Mouse (Mus musculus) liver, adult 2 months (tissue): ENCODE results near the gene Sla2. TPM values are rescaled to one million over a fixed set of nuclear protein-coding genes. Genes with fewer than 3 reads are reported as not detected.
A peak's percentile ranks its signal among the peaks of the same experiment; 100 is the strongest.
"Not testable (repeated sequence)": the region's sequence is repeated elsewhere in the genome, so short reads cannot be mapped to it uniquely, and the experiment has no call there.

Source experiments
- DNase-seq: peaks from one replicate; pipeline ENCODE4 v3.0.0-alpha.2; 2011; ENCODE audit warnings: low read depth, low spot score; ENCODE audit errors: extremely low read depth
- H3K27ac ChIP-seq: fragments of 200-500 bp; replicated peaks from 2 replicates; pipeline ENCODE4 v1.5.1; 2012; ENCODE audit warnings: low read depth, mild to moderate bottlenecking, control low read depth, inconsistent platforms, low read length; ENCODE audit not compliant: insufficient read depth
- H3K27me3 ChIP-seq: fragments of 200-500 bp; 2 replicates; pipeline ENCODE4 v1.6.1; 2012; ENCODE audit warnings: mild to moderate bottlenecking, moderate library complexity, low read length, inconsistent platforms; ENCODE audit not compliant: control insufficient read depth, insufficient read depth
- H3K36me3 ChIP-seq: fragments of 200-500 bp; 2 replicates; pipeline ENCODE4 v1.6.1; 2012; ENCODE audit warnings: low read length, inconsistent platforms; ENCODE audit not compliant: control insufficient read depth, insufficient read depth
- H3K4me1 ChIP-seq: fragments of 200-500 bp; 2 replicates; pipeline ENCODE4 v1.6.1; 2011; ENCODE audit warnings: low read length; ENCODE audit not compliant: control insufficient read depth, insufficient read depth
- H3K4me3 ChIP-seq: fragments of 200-500 bp; 2 replicates; pipeline ENCODE4 v1.5.1; 2011; ENCODE audit warnings: low read depth, mild to moderate bottlenecking, control low read depth, low read length, moderate library complexity; ENCODE audit not compliant: insufficient read depth
- H3K79me2 ChIP-seq: fragments of 200-500 bp; 2 replicates; pipeline ENCODE4 v1.6.1; 2012; ENCODE audit warnings: inconsistent platforms, mild to moderate bottlenecking, low read length, moderate library complexity; ENCODE audit not compliant: control insufficient read depth, insufficient read depth
- H3K9ac ChIP-seq: fragments of 200-500 bp; 2 replicates; pipeline ENCODE4 v1.6.1; 2012; ENCODE audit warnings: low read depth, mild to moderate bottlenecking, control low read depth, inconsistent platforms, low read length
- CTCF ChIP-seq: fragments of 200-500 bp; IDR thresholded peaks from 2 replicates; pipeline ENCODE4 v1.5.1; 2011; ENCODE audit warnings: low read depth, low read length, control low read depth
- POLR2A ChIP-seq: fragments of 200-500 bp; IDR thresholded peaks from 2 replicates; pipeline ENCODE4 v1.6.1; 2011; ENCODE audit warnings: low read length, control low read depth; ENCODE audit not compliant: insufficient read depth; ENCODE audit errors: extremely low read depth
- WGBS: fragments of 180-500 bp; shearing (Covaris S2); methylation state at CpG from one replicate; pipeline ENCODE4 v1.1.7; 2018; 5-methylcytosine and 5-hydroxymethylcytosine counted together
- polyA plus RNA-seq: library from polyadenylated mRNA; depleted of rRNA; stranded (reverse); fragments of >200 nt; gene quantifications from 2 replicates; pipeline ENCODE4 v1.2.3, GENCODE M21; 2012
- total RNA-seq: library from RNA; depleted of rRNA; stranded (reverse); fragments of >200 nt; gene quantifications from 2 replicates; pipeline ENCODE4 v1.2.3, GENCODE M21; 2014

The Sla2 gene
- total and polyA plus RNA-seq, 2 experiments: 0.09 to 0.20 TPM

DNA sequence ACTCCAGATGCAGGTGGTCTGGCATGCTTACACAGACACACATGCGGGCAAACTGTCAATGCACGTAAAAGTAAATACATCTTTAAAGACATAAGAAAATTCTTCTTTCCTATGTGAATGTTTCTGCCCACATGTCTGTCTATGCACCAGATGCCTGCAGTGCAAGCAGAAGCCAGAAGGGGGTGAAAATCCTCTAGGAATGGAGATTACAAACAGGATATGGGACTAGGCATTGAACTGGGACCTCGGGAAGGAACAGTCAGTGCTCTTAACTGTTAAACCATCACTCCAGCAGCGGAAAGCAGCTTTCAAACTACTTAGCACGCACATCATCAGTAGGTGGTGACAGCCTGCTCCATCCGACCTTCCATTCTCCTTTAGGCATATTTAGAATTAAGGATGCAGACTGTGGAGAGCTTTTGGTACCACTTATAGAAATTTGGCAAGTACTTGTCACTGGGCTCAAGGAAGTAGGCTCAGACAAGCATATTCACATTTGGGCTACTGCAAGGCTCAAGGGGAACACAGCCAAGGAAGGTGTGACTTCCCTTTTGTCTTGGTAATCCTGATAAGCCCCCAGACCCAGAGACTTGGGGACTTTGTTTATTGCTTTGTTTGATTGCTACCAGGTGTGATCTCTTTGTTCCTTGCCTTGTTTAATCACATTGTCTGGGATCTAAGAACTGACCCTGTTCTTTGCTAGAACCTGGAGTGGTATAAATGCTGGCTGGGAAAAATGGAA lies 18.2 kb upstream of the Sla2 start:
- no peak overlapping the region for H3K27ac ChIP-seq
- H3K27me3 ChIP-seq: no peaks in the 10 kb centered on the region
- DNase-seq: peak; percentile 12
- no peaks in the 10 kb centered on the region for H3K4me1 ChIP-seq
- 31% methylated on average over 6 of the region's 6 CpGs for WGBS
- no peaks in the 10 kb centered on the region for H3K79me2 ChIP-seq
- H3K9ac ChIP-seq: no peak overlapping the region
- H3K36me3 ChIP-seq: no peaks in the 10 kb centered on the region
- no peak for TF ChIP-seq POLR2A
- peak; percentile 63 for TF ChIP-seq CTCF
- no peak overlapping the region for H3K4me3 ChIP-seq

DNA sequence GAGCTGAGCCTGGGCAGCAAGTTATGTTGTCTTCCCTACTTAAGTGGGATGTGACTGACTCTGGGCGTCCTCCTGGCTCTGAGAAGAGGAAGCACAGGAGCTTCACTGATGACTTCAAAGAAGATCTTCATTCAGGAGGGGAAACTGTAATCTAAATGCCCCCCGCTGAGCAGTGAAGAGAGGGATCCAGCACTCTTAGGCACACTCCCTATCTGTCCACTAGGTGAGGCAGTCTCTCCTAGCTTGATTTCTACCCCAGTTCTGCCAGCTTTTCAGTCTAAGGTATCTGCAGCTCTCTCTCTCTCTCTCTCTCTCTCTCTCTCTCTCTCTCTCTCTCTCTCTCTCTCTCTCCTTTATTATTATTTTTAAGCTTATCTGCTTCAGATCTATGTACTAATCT lies 16.4 kb upstream of the Sla2 start:
- Histone ChIP-seq H3K79me2 (no peaks in the 10 kb centered on the region), H3K4me1 (no peaks in the 10 kb centered on the region; the same call in 1 of the 2 replicates), H3K36me3 (no peaks in the 10 kb centered on the region), H3K27me3 (no peaks in the 10 kb centered on the region), H3K4me3 (no peak overlapping the region), H3K27ac (no peak overlapping the region), H3K9ac (no peak overlapping the region)
- TF ChIP-seq CTCF (no peak), POLR2A (no peak)
- 73% methylated on average over 2 of the region's 2 CpGs for WGBS
- no peak for DNase-seq

DNA sequence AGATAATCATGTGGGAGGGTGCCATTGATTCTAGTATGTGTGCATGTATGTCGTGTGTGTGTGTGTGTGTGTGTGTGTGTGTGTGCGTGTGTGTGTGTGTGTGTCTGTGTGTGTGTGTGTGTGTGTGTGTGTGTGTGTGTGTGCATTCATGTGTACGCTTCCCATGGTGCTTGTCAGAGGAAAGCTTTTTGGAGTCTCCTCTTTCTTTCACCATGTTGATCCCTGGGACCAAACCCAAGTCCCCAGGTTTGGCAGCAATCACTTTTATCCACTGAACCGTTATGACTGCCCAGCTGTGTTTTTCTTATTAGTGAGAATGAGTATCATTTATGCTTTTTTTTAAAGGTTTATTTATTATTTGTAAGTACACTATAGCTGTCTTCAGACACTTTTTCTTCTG lies 15.4 kb upstream of the Sla2 start:
- H3K27me3 ChIP-seq, H3K27ac ChIP-seq, H3K79me2 ChIP-seq, H3K36me3 ChIP-seq, H3K9ac ChIP-seq, DNase-seq, H3K4me3 ChIP-seq, H3K4me1 ChIP-seq: not testable (repeated sequence)
- WGBS: 65% methylated on average over 4 of the region's 4 CpGs

DNA sequence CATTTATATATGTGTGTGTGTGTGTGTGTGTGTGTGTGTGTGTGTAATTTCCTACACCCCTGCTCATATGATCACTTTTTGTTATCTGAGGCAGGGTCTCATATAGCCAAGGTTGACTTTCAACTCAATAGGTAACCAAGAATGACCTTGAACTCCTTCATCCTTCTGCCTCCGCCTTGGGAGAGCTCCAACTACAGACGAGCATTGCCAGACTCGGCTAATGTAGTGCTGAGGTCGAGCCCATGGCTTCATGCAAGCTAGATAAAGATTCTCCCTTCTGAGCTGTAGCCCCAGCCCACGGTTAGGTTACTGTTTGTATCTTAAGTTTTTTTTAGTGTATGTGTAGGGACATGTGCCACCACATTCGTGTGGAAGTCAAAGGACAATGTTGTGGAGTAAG lies 14.9 kb upstream of the Sla2 start:
- H3K36me3 ChIP-seq: no peaks in the 10 kb centered on the region
- no peak overlapping the region for H3K4me3 ChIP-seq
- H3K4me1 ChIP-seq: no peaks in the 10 kb centered on the region; the same call in 1 of the 2 replicates
- 61% methylated on average over 6 of the region's 6 CpGs for WGBS
- no peak for DNase-seq
- H3K27ac ChIP-seq: no peak overlapping the region
- H3K9ac ChIP-seq: no peak overlapping the region
- no peaks in the 10 kb centered on the region for H3K79me2 ChIP-seq
- TF ChIP-seq CTCF: no peak
- no peak for TF ChIP-seq POLR2A
- H3K27me3 ChIP-seq: no peaks in the 10 kb centered on the region

DNA sequence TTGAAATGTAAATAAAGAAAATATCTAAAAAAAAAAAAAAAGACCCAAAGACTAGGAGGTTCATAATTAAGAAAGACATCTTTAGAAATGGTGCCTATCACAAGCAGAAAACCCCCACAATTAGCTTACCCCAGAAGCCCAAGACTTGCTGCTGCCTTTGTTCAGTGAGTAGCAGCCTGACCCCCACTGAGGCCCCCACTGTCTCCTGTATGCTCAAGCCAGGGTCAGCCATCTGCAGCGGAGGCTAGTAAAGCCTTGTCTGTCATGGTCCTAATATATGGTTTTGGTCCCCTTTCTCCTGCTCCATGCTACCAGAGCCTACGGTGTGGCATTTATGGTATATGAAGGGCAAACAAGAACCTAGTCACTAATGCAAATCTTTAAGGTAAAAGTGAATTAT lies 14.4 kb upstream of the Sla2 start:
- DNase-seq: no peak
- TF ChIP-seq CTCF (no peak), POLR2A (no peak)
- H3K4me1 ChIP-seq: no peaks in the 10 kb centered on the region; the same call in 1 of the 2 replicates
- no peak overlapping the region for H3K27ac ChIP-seq
- WGBS: 96% methylated on average over 2 of the region's 2 CpGs
- H3K4me3 ChIP-seq: no peak overlapping the region
- H3K9ac ChIP-seq: no peak overlapping the region
- H3K36me3 ChIP-seq: no peaks in the 10 kb centered on the region
- H3K79me2 ChIP-seq: no peaks in the 10 kb centered on the region
- no peaks in the 10 kb centered on the region for H3K27me3 ChIP-seq

DNA sequence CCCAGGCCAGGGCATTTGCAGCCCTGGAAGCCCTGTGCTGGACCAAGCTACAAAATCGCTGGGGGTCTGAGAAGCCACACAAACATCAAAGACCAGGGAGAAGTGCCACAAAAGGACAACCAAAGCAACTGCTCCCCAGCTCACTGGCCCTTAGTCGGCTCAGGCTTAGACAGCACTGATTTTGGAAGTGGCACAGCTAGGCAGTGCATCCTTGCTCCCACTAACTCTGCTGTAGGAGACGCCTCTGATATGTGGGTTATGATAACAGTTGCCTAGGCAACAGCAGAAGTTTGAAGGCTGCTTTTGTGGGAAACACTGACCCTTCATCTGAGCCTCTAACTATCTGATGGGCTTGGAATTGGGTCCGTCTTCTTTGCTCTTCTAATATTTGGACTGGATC lies 12.2 kb upstream of the Sla2 start:
- no peaks in the 10 kb centered on the region for H3K79me2 ChIP-seq
- TF ChIP-seq CTCF (no peak), POLR2A (no peak)
- WGBS: 71% methylated on average over 4 of the region's 4 CpGs
- no peak overlapping the region for H3K9ac ChIP-seq
- no peaks in the 10 kb centered on the region; the same call in 1 of the 2 replicates for H3K4me1 ChIP-seq
- H3K27me3 ChIP-seq: no peaks in the 10 kb centered on the region
- H3K4me3 ChIP-seq: no peak overlapping the region
- DNase-seq: no peak
- no peaks in the 10 kb centered on the region for H3K36me3 ChIP-seq
- H3K27ac ChIP-seq: no peak overlapping the region
